Mouse (Mus musculus) thymus, postnatal 25 days (tissue): ENCODE data around the gene Mmel1.

Source experiments
- DNase-seq: peaks from one replicate; pipeline ENCODE4 v3.0.0; 2022

The Mmel1 gene

GRCm38 (mm10) chr4:154941831-154942230 is 72.4 kb downstream of the Mmel1 start:
- DNase-seq: no peak

- no peak for DNase-seq
Measured at GRCm38 (mm10) chr4:154942632-154943322, 73.4 kb downstream of the Mmel1 start.

GRCm38 (mm10) chr4:154943323-154944039 is 74.1 kb downstream of the Mmel1 start:
- no peak for DNase-seq

GRCm38 (mm10) chr4:154944121-154944590 is 74.8 kb downstream of the Mmel1 start:
- peak; percentile 80 for DNase-seq
